Mouse (Mus musculus) cerebral cortex, adult 2 months (tissue): ENCODE results near the gene Msantd2.

Experiments used
- WGBS: fragments of 180-500 bp; shearing (Covaris S2); methylation state at CpG from one replicate; pipeline ENCODE4 v1.1.7; 2018; 5-methylcytosine and 5-hydroxymethylcytosine counted together

Gene Msantd2

DNA sequence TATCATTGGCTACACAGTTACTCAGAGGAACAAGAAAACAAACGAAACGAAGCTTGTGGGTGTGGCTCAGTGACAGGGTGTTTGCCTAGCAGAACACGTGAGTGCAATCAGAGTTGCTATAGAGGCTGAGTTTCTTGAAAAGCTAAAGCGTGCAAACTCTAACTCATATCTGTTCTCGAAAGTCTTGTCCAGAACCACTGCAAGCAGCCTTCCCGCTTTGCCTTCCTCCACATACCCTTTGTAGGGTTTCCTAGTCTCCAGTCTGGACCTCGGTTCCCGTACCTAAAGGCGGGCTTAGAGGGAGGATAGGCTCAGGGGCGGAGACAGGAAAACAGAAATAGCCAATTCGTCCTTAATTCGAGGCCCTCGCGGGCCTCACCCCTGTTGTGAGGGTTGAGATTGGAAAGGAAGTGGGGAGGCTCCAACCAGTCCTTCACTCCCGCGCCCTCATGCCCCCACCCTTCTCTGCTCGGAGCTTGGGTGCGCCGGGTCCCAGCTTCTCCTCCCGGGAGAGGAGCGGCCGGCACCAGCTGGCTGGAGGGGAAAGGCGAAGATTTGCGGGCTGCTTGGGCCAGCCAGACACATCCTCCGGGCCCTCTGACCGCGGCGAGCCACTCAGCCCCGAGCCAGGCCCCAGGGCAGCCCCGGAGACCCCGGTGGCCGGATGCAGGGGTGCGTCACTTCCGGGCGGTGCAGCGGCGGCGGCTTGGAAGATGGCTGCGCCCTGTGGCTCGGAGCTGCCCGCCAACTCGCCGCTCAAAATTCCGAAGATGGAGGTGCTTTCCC lies at the start of gene Msantd2:
Gene Msantd2, plus strand, starts transcription at position 709 of the 786 bp plus-strand sequence.
- 1% methylated on average over 44 of the region's 44 CpGs for WGBS

GRCm38 (mm10) chr9:37452401-37452800 lies 36.7 kb upstream of the Msantd2 start:
- WGBS, result 36% methylated on average over 5 of the region's 5 CpGs

- WGBS, result 66% methylated on average over 4 of the region's 4 CpGs
These were observed 35.8 kb upstream of the Msantd2 start for GRCm38 (mm10) chr9:37453328-37453727.

DNA sequence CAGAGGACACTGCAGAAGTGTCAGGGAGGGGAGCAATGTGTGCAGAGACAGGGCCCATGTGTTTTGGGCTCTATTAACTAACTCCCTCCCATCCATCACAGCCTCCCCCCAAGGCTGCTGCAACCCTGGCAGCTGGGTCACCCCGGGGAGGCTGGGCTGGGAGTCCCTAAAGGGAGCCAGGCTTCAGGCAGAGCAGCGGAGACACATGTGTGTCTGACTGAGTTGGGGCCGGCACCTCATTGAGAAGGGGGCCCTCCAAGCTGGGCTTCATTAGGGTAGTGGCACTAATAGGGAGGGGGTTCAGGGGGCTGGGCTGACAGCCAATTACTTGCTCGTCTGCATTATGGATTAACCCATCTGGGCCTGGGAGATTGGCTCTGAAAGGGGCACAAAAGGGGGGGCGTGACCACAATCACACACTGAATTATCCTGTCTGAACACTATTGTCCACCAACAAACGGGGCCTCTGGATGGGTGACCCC lies 35.1 kb upstream of the Msantd2 start:
- 59% methylated on average over 6 of the region's 6 CpGs for WGBS

DNA sequence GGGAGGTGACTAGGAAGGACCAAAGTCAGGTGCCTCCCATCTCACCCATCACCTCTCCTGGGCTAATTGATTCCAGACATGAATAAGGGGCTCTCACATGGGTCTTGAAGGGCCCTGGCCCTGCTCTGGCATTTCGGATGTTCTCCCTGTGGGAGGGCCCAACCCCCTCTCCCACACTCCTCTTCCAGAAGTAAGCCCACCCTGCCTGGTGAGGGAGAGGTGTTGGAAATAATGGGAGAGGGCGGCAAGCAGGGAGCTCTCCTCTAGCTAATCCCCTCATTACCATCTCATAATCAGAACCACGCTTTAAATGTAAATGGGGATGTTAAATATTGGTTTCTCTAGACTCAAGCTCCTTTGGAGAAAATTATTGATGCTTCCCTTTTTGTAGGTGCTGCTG lies 34.1 kb upstream of the Msantd2 start:
- 79% methylated on average over 3 of the region's 3 CpGs for WGBS

- 23% methylated on average over 8 of the region's 8 CpGs for WGBS
These were observed 33.3 kb upstream of the Msantd2 start for GRCm38 (mm10) chr9:37455868-37456267.

GRCm38 (mm10) chr9:37456481-37456910 lies 32.6 kb upstream of the Msantd2 start:
- 1% methylated on average over 20 of the region's 20 CpGs for WGBS

DNA sequence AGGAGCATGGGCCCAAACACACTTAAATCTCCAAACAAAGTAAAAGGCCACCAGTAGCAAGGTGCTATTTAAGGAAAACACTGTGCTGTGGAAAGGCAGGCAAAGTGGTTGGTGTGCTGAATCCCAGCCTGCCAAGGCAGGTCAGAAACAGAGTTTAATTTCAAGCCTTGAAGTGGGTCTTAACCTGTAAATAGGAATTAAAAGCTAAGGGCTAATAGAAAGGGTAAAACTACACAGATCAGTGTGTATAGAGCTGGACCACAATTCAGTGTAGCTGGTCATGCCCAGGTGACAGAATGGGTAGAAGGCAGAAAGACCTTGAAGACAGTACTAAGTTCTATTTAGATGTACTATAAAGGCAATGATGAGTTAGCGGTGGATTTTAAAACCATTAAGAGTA lies 32.0 kb upstream of the Msantd2 start:
- 86% methylated on average over 1 of the region's 1 CpGs for WGBS

GRCm38 (mm10) chr9:37459665-37460042 lies 29.5 kb upstream of the Msantd2 start:
- 21% methylated on average over 9 of the region's 9 CpGs for WGBS

GRCm38 (mm10) chr9:37460043-37460960 lies 28.8 kb upstream of the Msantd2 start:
- WGBS, result 1% methylated on average over 79 of the region's 81 CpGs

GRCm38 (mm10) chr9:37460961-37461340 lies 28.2 kb upstream of the Msantd2 start:
- 6% methylated on average over 5 of the region's 5 CpGs for WGBS

DNA sequence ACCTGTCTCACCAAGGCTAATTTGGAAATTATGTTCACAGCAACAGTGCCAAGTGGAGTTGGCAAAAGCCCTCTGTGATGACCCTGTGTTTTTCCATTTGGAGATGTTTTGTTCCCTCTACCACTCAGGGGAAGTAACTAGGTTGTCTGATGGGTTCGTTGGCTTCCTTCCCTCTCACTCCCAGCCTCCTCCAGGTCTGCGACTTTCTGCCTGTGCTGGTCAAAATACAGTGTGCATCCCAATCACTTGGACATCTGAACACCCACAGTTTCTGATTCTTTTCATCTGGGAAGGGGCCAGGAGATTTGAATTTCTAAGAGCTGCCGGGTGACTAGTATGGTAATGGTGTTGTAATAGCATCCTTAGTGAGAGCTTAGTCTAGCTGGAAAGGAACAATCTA lies 27.5 kb upstream of the Msantd2 start:
- 25% methylated on average over 3 of the region's 3 CpGs for WGBS

- WGBS, result 12% methylated on average over 7 of the region's 7 CpGs
These were observed 26.4 kb upstream of the Msantd2 start for GRCm38 (mm10) chr9:37462764-37463163.

DNA sequence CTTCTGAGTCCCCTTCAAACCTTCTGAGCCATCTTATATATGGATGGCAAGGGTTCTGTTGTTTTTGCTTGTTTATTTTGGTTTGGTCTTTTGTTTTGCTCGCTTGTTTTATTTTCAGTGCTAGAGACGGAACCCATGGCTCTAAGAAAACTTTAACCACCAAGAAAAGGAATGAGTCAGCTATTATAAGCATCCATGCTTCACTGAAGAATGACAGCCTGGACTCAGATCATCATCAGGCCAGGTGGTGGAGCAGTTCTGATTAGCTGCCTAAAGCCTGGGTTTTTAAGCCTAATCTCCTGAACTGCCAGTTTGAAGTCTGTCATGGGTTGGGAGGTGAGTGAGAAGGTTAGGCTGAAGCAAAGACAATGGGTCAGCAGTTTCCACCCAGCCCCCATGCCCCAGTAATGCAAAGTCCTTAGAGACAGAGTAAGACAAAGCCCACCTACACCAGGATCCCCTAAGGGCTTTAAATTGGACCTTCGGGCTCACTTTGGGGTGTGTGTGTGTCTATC lies 15.5 kb upstream of the Msantd2 start:
- 52% methylated on average over 3 of the region's 3 CpGs for WGBS

GRCm38 (mm10) chr9:37474923-37475322 lies 14.2 kb upstream of the Msantd2 start:
- 47% methylated on average over 7 of the region's 7 CpGs for WGBS

- WGBS, result 69% methylated on average over 5 of the region's 5 CpGs
These were observed 4.0 kb upstream of the Msantd2 start for GRCm38 (mm10) chr9:37485146-37485545.

GRCm38 (mm10) chr9:37488041-37488440 lies 1.1 kb upstream of the Msantd2 start:
- WGBS, result 41% methylated on average over 4 of the region's 4 CpGs

DNA sequence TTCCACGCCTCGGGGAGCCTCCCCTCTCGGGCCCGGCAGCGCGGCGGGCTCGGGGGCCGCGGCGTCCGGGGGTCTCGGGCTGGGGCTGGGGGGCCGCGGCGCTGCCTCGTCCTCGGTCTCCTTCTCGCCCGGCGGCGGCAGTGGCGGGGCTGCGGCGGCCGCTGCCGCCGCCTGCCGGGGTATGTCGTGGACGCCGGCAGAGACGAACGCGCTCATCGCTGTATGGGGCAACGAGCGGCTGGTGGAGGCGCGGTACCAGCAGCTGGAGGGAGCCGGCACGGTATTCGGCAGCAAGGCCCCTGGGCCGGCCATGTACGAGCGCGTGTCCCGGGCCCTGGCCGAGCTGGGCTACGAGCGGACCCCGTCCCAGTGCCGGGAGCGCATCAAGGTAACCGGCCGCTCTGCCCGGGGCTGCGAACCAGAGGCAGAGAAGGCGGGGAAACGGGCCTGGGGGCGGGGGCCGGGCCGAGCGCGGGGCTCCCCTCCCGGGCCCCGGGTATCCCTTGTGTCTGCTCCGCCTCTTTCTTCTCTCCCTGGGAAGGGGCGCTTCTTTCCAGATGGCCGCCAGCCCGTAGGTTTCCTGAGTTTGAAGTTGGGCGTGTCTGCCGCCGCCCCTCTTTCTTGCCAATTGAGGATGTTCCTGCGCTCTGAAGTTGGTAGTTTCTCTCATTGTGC lies 464 bp downstream of the Msantd2 start:
- under 1% methylated on average over 65 of the region's 75 CpGs for WGBS

GRCm38 (mm10) chr9:37495761-37496160 lies 6.6 kb downstream of the Msantd2 start:
- 77% methylated on average over 3 of the region's 3 CpGs for WGBS

GRCm38 (mm10) chr9:37500201-37500600 lies 11.1 kb downstream of the Msantd2 start:
- 80% methylated on average over 3 of the region's 3 CpGs for WGBS

- WGBS, result 96% methylated on average over 1 of the region's 1 CpGs
These were observed 12.1 kb downstream of the Msantd2 start for GRCm38 (mm10) chr9:37501170-37501569.

- WGBS, result 60% methylated on average over 1 of the region's 1 CpGs
These were observed 16.9 kb downstream of the Msantd2 start for GRCm38 (mm10) chr9:37506023-37506422.
